Mouse (Mus musculus) midbrain, embryonic 16.5 days (tissue): ENCODE data around the gene Ralbp1. TPM values are rescaled to one million over a fixed set of nuclear protein-coding genes. Genes with fewer than 3 reads are reported as not detected.

Experiments used
- ATAC-seq: fragments of 200-750 bp; cut with Nextera tagmentation; 2 replicates; pipeline ENCODE4 v1.8.0; 2017; ENCODE audit warnings: moderate TSS enrichment
- H3K27ac ChIP-seq: fragments of 300-500 bp; sonication (generic); 2 replicates; pipeline ENCODE4 v1.5.1; 2014; ENCODE audit warnings: mild to moderate bottlenecking, low read length, mixed read lengths
- H3K27me3 ChIP-seq: fragments of 300-500 bp; sonication (generic); 2 replicates; pipeline ENCODE4 v1.6.1; 2014; ENCODE audit warnings: low read depth, low read length, mixed read lengths; ENCODE audit not compliant: control insufficient read depth, insufficient read depth
- H3K36me3 ChIP-seq: fragments of 300-500 bp; sonication (generic); 2 replicates; pipeline ENCODE4 v1.6.1; 2014; ENCODE audit warnings: mild to moderate bottlenecking, low read length, moderate library complexity, mixed read lengths; ENCODE audit not compliant: control insufficient read depth, insufficient read depth
- H3K4me1 ChIP-seq: fragments of 300-500 bp; sonication (generic); 2 replicates; pipeline ENCODE4 v1.6.1; 2014; ENCODE audit warnings: mild to moderate bottlenecking, low read length, mixed read lengths; ENCODE audit not compliant: control insufficient read depth, insufficient read depth
- H3K4me2 ChIP-seq: fragments of 300-500 bp; sonication (generic); 2 replicates; pipeline ENCODE4 v1.6.1; 2014; ENCODE audit warnings: mild to moderate bottlenecking, low read length, mixed read lengths
- H3K4me3 ChIP-seq: fragments of 300-500 bp; sonication (generic); 2 replicates; pipeline ENCODE4 v1.5.1; 2014; ENCODE audit warnings: low read depth, mild to moderate bottlenecking, low read length, moderate library complexity, mixed read lengths
- H3K9ac ChIP-seq: fragments of 300-500 bp; sonication (generic); 2 replicates; pipeline ENCODE4 v1.6.1; 2014; ENCODE audit warnings: low read depth, low read length, mixed read lengths
- H3K9me3 ChIP-seq: fragments of 300-500 bp; sonication (generic); replicated peaks from 2 replicates; pipeline ENCODE4 v1.6.1; 2014; ENCODE audit warnings: mild to moderate bottlenecking, low read length, mixed read lengths; ENCODE audit not compliant: control insufficient read depth, poor library complexity, severe bottlenecking
- WGBS: fragments of 180-500 bp; shearing (Covaris S2); extraction: QIAGEN DNeasy Blood & Tissue Kit; methylation state at CpG from one replicate; pipeline ENCODE4 v1.1.7; 2014; 5-methylcytosine and 5-hydroxymethylcytosine counted together
- polyA plus RNA-seq: library from polyadenylated mRNA; unstranded; fragments of >200 nt; fragmentation: Nextera tagmentation; extraction: Ambion mirVana; gene quantifications from 2 replicates; pipeline ENCODE4 v1.2.1, GENCODE M21; 2015

Ralbp1 gene
- polyA plus RNA-seq, 1 experiment from 2014 or later, result 50.2 TPM

GRCm38 (mm10) chr17:65867996-65868395 is 17.6 kb downstream of the Ralbp1 start:
- no peak overlapping the region for H3K9ac ChIP-seq
- H3K4me3 ChIP-seq, result no peak overlapping the region
- ATAC-seq, result no peak
- no peak overlapping the region for H3K27ac ChIP-seq
- 0 out of 2 replicates have a peak, but pooled peaks cover 6% of the 10 kb centered on the region for H3K36me3 ChIP-seq
- no peaks in the 10 kb centered on the region for H3K27me3 ChIP-seq
- H3K4me1 ChIP-seq, result peaks cover 10% of the 10 kb centered on the region
- no peaks in the 10 kb centered on the region for H3K9me3 ChIP-seq
- no peak overlapping the region for H3K4me2 ChIP-seq
- WGBS, result 91% methylated on average over 5 of the region's 5 CpGs

GRCm38 (mm10) chr17:65866201-65866600 is 19.4 kb downstream of the Ralbp1 start:
- Histone ChIP-seq H3K4me2 (no peak overlapping the region), H3K27ac (no peak overlapping the region), H3K27me3 (no peaks in the 10 kb centered on the region), H3K36me3 (peaks cover 6% of the 10 kb centered on the region; the same call in 1 of the 2 replicates), H3K4me1 (peaks cover 2% of the 10 kb centered on the region; the same call in 1 of the 2 replicates), H3K4me3 (no peak overlapping the region), H3K9me3 (no peaks in the 10 kb centered on the region), H3K9ac (no peak overlapping the region)
- no peak for ATAC-seq
- 89% methylated on average over 3 of the region's 3 CpGs for WGBS

- Histone ChIP-seq H3K36me3 (peaks cover 10% of the 10 kb centered on the region), H3K9me3 (no peaks in the 10 kb centered on the region), H3K4me2 (no peak overlapping the region), H3K27me3 (no peaks in the 10 kb centered on the region), H3K4me1 (peaks cover 2% of the 10 kb centered on the region; the same call in 1 of the 2 replicates), H3K27ac (no peak overlapping the region), H3K9ac (no peak overlapping the region), H3K4me3 (no peak overlapping the region)
- ATAC-seq, result no peak
Measured at GRCm38 (mm10) chr17:65865265-65865664, 20.3 kb downstream of the Ralbp1 start.

GRCm38 (mm10) chr17:65864742-65865141 is 20.9 kb downstream of the Ralbp1 start:
- peaks cover 10% of the 10 kb centered on the region for H3K36me3 ChIP-seq
- H3K4me3 ChIP-seq, result no peak overlapping the region
- no peak for ATAC-seq
- no peak overlapping the region for H3K9ac ChIP-seq
- no peak overlapping the region for H3K27ac ChIP-seq
- no peak overlapping the region for H3K4me2 ChIP-seq
- WGBS, result 47% methylated on average over 4 of the region's 4 CpGs
- H3K9me3 ChIP-seq, result no peaks in the 10 kb centered on the region
- H3K4me1 ChIP-seq, result peaks cover 2% of the 10 kb centered on the region; the same call in 1 of the 2 replicates
- no peaks in the 10 kb centered on the region for H3K27me3 ChIP-seq

- Histone ChIP-seq H3K4me1 (peaks cover 2% of the 10 kb centered on the region; the same call in 1 of the 2 replicates), H3K9ac (no peak overlapping the region), H3K36me3 (peaks cover 13% of the 10 kb centered on the region), H3K4me3 (no peak overlapping the region), H3K27me3 (no peaks in the 10 kb centered on the region), H3K27ac (no peak overlapping the region), H3K4me2 (no peak overlapping the region), H3K9me3 (no peaks in the 10 kb centered on the region)
- 97% methylated on average over 12 of the region's 12 CpGs for WGBS
- ATAC-seq, result no peak
Measured at GRCm38 (mm10) chr17:65863830-65864229, 21.8 kb downstream of the Ralbp1 start.

- H3K27me3 ChIP-seq, result no peaks in the 10 kb centered on the region
- H3K9me3 ChIP-seq, result no peaks in the 10 kb centered on the region
- H3K27ac ChIP-seq, result no peak overlapping the region
- H3K4me1 ChIP-seq, result peaks cover 2% of the 10 kb centered on the region; the same call in 1 of the 2 replicates
- H3K4me3 ChIP-seq, result no peak overlapping the region
- no peak for ATAC-seq
- peaks cover 22% of the 10 kb centered on the region for H3K36me3 ChIP-seq
- 49% methylated on average over 4 of the region's 4 CpGs for WGBS
- H3K9ac ChIP-seq, result no peak overlapping the region
- H3K4me2 ChIP-seq, result no peak overlapping the region
Measured at GRCm38 (mm10) chr17:65862579-65862978, 23.0 kb downstream of the Ralbp1 start.

- H3K27ac ChIP-seq, result no peak overlapping the region
- H3K27me3 ChIP-seq, result no peaks in the 10 kb centered on the region
- H3K9ac ChIP-seq, result no peak overlapping the region
- no peak overlapping the region for H3K4me2 ChIP-seq
- no peaks in the 10 kb centered on the region for H3K9me3 ChIP-seq
- H3K4me3 ChIP-seq, result no peak overlapping the region
- no peak for ATAC-seq
- no peaks in the 10 kb centered on the region for H3K4me1 ChIP-seq
- H3K36me3 ChIP-seq, result peaks cover 31% of the 10 kb centered on the region
- 79% methylated on average over 4 of the region's 4 CpGs for WGBS
Measured at GRCm38 (mm10) chr17:65857617-65858016, 28.0 kb downstream of the Ralbp1 start.

GRCm38 (mm10) chr17:65854006-65854405 is 31.6 kb downstream of the Ralbp1 start:
- 88% methylated on average over 4 of the region's 4 CpGs for WGBS
- Histone ChIP-seq H3K36me3 (peaks cover 41% of the 10 kb centered on the region), H3K9me3 (no peaks in the 10 kb centered on the region), H3K4me3 (no peak overlapping the region), H3K27ac (no peak overlapping the region), H3K4me2 (no peak overlapping the region), H3K9ac (no peak overlapping the region), H3K4me1 (no peaks in the 10 kb centered on the region), H3K27me3 (no peaks in the 10 kb centered on the region)
- no peak for ATAC-seq

- H3K36me3 ChIP-seq, result peaks cover 37% of the 10 kb centered on the region
- ATAC-seq, result no peak
- H3K27ac ChIP-seq, result no peak overlapping the region
- 94% methylated on average over 6 of the region's 6 CpGs for WGBS
- H3K27me3 ChIP-seq, result no peaks in the 10 kb centered on the region
- no peaks in the 10 kb centered on the region for H3K4me1 ChIP-seq
- H3K9ac ChIP-seq, result no peak overlapping the region
- H3K4me3 ChIP-seq, result no peak overlapping the region
- no peaks in the 10 kb centered on the region for H3K9me3 ChIP-seq
- H3K4me2 ChIP-seq, result no peak overlapping the region
Measured at GRCm38 (mm10) chr17:65853326-65853725, 32.3 kb downstream of the Ralbp1 start.
